Mouse (Mus musculus) kidney, postnatal 14 days (tissue): ENCODE results near the gene Slc45a3.

Experiments used
- DNase-seq: peaks from one replicate; pipeline ENCODE4 v3.0.0; 2022; ENCODE audit warnings: mixed read lengths

Gene Slc45a3

DNA sequence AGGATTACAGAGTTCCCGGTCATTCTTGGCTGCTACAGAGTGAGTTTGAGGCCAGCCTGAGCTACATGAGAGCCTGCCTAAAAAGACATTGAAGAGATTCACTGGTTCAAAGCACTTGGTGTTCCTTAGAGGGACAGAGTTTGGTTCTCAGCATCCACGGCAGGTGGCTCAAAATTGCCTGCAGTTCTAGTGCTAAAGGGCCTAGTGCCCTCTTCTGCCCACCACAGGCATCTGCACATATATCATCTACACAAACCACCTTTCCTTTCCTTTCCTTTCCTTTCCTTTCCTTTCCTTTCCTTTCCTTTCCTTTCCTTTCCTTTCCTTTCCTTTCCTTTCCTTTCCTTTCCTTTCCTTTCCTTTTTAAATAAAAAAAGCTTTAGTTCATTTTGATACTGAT lies 67.8 kb downstream of the Slc45a3 start:
- DNase-seq: no peak

DNA sequence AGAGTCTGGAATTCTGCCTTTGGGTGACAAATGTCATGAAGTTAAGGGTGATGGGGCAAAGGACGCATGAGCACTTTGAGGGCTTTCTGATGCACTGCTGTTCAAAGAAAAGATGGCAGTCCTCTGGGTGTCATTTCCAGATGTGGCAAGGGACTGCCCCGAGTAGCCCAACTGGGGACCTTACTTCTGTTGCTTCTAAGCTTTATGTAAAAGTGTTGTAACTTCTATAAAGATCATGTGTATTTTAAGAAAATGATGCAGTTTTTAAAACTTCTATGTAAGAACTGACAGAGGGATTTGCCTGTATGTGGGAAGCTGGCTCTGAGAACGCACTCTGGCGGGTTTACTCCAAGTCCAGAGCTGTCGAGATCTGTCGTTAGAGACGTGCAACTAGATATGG lies 69.4 kb downstream of the Slc45a3 start:
- no peak for DNase-seq
